Mouse (Mus musculus) olfactory bulb, adult 2 months (tissue): ENCODE measurements at regions not wholly inside any gene's neighbourhood (a gene's known extent, or its start where the extent isn't known, plus 50 kb on each side); places are given as distances from the start of the nearest gene placed in this dataset.

Source experiments
- CTCF ChIP-seq: fragments of 200-500 bp; IDR thresholded peaks from 2 replicates; pipeline ENCODE4 v1.5.1; 2012; ENCODE audit warnings: low read depth, mild to moderate bottlenecking, low read length, moderate library complexity; ENCODE audit not compliant: insufficient read depth
- POLR2A ChIP-seq: fragments of 200-500 bp; IDR thresholded peaks from 2 replicates; pipeline ENCODE4 v1.6.1; 2012; ENCODE audit warnings: mild to moderate bottlenecking, low read depth, low read length, moderate library complexity; ENCODE audit not compliant: insufficient read depth

DNA sequence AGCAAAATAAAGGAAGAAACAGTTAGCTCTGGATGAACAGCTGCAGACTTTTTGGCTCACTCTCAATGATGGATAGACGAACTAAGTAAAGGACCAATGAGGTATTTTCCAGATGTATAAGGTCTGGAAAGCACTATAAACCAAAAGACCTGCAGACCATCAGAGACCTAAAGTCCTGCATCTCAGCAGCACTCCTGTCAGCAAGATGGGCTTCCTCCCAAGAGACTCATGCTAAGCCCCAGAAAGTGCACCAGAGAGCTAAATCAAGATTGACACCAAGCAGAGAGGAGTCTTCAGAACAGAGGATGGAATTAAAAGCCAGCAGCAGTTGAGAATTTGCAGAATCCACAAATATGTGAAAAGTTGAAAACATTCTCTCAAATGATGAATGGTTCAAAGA, 425.2 kb upstream of the Kdm8 start:
- TF ChIP-seq CTCF (no peak), POLR2A (no peak)
